Mouse (Mus musculus) kidney, adult 18-20 months (tissue): ENCODE data around the gene Iqcj.

Source experiments
- DNase-seq: peaks from one replicate; pipeline ENCODE4 v3.0.0; 2021

The Iqcj gene

DNA sequence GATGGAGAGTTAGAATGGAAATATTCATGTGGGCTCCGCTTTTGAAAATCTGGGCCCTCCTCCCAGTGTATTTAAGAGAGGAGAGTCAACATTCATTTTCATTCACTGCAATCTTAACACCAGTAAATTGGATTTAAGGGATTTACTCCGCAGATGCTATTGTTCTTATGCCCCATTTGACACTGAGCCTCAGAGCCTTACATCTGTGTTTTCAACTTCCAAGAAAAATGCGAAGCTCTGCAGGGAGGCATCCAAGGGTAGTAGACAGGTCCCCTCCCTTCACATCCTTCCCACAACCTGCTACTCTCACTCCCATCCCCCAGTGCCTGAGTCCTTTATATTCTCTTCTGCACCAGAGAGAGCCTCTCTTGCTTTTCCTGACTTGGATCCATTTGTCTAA is 68.1 kb downstream of the Iqcj start:
- no peak for DNase-seq

- DNase-seq = no peak
Measured at GRCm38 (mm10) chr3:67960727-67961126, 68.7 kb downstream of the Iqcj start.

DNA sequence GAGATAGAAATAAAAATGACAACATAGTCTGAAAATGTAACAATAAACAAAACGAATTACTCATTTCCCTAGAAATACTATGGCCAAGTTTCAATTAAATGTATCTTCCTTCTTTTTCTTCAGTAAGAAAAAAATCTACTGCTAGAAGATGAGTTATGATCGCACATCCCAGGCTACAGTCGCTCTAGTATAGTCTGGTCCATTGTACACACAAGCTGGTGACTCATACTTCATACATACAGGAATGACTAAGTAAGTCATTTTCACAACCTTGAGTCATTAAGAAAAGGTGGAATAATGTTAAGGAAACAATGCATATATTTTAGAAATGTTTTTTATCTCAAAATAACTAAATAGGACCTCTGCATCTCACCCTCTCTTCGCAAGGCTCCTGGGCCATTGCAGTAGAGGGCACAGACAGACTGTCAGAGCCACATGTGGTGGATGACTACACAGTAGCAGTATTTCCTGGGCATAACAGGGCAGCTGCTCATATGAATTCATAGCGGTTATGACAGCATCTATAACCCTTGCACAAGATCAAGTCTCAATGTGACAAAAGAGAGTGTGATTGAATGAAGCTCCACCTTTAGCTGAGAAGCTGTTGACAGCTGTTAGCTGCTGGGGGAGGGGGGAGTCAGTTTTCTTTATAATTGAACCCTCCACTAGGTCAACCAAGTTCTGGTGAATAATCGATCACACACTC is 70.1 kb downstream of the Iqcj start:
- no peak for DNase-seq

DNA sequence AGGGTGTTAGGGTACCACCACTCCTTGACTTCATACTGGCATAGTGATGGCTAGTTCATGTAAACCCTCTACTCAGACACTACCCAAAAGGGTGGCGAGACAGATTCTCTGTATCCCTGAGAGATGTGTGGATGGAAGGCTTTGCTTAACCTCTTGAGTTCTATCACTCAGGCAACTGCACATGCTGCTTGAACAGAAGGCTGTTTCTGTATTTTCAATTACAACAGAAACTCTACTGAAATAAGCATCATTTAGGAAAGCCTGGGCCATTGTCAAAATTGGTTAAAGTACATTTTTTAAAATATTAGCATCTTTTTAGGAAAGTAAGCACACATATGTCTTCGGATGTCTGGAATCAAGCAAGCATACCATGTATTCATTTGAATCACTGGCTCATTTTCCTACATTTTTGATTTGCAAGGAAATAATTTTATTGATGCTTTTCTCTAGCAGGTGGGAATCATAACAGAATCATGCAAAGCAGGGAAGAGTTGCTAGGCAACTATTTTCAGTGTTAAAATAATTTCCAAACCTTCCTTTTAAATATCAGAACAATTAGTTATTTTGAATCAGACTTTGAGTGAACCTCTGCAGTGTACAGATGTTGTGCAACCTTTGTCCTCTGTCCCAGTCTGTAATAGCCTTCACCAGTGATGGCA is 82.4 kb downstream of the Iqcj start:
- DNase-seq = no peak

DNA sequence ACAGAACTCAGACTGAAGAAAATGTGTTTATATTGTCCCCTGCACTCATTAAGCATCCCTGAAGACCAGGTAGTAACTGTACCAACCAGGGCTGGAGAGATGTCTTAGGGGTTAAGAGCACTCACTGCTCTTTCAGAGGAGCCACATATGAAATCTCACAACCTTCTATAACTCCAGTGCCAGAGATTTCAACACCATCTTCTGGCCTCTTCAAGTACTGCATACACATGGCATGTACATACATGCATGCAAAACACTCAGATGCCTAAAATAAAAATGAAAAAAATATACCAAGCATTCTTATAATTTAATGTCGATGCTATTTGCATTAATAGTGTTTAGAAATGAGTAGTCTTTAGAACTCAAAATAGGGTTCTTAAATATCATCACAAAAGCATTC is 88.0 kb downstream of the Iqcj start:
- DNase-seq = no peak

- no peak for DNase-seq
Measured at GRCm38 (mm10) chr3:67983329-67983728, 91.3 kb downstream of the Iqcj start.

GRCm38 (mm10) chr3:68002415-68002814 is 110.4 kb downstream of the Iqcj start:
- no peak for DNase-seq

DNA sequence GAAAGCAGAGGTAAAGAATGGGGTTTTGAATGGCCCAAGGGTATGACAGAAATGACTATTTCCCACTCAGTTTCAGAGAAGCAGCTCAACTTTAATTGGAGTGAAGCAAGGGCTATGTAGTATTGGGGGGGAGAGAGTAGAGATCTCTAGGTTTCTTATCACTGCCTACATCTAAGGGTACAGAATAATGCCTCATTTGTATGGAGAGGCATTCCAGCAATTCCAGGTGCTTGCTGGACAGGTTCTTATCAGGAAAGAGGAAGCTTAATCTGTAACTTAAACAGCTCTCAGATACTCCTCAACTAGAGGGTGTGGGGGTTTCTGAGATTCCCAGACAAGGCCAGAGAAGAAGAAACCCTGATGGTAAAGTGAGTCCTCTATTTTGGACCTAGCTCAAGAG is 120.3 kb downstream of the Iqcj start:
- DNase-seq = no peak

DNA sequence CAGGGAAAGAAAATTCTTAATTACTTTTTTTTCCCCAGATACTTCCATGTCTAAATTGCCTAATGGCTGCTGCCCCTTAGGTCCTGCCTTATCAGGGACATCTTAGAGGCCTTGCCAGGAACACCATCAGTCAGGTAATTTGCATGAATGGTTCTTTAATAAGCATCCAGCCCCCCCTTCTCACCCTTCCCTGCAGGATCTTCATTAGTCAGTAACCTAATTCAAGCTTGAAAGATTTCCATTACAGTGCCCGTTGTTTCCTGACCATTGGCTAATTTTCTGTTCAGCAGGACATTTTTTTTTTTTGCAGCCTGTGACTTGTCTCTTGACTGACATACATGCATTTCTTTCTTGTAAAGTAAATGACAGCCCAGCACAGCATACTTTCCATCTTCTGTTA is 123.8 kb downstream of the Iqcj start:
- DNase-seq = no peak

DNA sequence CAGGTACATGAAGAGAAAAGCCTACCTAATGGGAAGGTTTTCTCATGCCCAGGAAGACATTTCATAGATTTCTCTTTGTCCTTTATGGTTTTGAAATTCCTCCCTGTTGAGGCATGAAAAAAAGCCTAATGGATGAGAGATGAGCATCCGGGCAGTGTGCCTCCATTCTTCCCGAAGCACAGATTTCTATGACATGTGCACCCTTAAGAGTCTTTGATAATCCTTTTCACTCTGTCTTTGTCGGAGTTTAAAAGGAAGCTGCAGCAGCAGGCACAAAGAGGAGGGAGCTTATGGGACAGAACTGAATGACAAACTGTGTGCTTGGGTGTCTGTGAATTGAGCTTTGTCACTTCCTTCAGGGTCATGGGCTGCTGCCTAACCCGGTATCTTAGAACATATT is 127.4 kb downstream of the Iqcj start:
- DNase-seq = no peak

DNA sequence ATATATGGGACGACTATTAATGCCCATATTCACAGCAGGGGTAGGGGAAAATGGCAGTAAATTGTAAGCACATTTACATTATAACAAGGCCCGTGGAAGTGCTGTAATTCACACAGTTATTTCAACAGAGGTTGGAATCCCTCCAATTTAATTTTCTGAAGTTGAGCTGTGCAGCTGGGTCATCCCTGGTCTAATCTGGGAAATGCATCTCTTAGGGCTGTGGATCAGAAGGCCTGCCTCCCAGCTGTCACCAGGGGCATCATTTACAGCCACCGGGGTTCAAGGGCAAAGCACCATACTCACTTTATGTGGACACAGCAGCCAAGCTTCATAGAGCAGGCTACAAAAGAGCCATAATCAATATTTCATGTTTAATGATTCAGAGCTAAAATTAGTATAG is 144.1 kb downstream of the Iqcj start:
- no peak for DNase-seq

DNA sequence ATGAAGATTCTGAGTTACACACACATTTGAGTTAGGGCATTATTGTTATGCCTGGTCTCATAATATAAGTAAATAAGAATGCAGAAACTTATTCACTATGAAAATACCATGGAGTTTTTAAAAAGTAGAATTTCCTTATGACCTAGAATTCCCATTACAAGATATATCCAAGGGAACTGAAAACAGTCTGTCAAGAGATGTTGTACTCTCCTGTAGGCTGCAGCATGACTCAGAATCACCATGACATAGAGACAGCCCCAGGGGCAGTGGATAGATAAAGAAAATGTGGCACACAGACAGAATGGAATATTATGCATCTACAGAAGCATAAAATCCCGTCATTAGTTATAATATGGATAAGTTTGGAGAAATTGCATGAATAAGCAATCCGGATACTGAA is 150.9 kb downstream of the Iqcj start:
- DNase-seq = no peak

- peak; percentile 18 for DNase-seq
Measured at GRCm38 (mm10) chr3:68045475-68046416, 153.7 kb downstream of the Iqcj start.

- no peak for DNase-seq
Measured at GRCm38 (mm10) chr3:68053538-68053937, 161.5 kb downstream of the Iqcj start.

GRCm38 (mm10) chr3:68055071-68055470 is 163.1 kb downstream of the Iqcj start:
- DNase-seq = no peak

- DNase-seq = peak; percentile 80
Measured at GRCm38 (mm10) chr3:68056373-68057275, 164.6 kb downstream of the Iqcj start.

DNA sequence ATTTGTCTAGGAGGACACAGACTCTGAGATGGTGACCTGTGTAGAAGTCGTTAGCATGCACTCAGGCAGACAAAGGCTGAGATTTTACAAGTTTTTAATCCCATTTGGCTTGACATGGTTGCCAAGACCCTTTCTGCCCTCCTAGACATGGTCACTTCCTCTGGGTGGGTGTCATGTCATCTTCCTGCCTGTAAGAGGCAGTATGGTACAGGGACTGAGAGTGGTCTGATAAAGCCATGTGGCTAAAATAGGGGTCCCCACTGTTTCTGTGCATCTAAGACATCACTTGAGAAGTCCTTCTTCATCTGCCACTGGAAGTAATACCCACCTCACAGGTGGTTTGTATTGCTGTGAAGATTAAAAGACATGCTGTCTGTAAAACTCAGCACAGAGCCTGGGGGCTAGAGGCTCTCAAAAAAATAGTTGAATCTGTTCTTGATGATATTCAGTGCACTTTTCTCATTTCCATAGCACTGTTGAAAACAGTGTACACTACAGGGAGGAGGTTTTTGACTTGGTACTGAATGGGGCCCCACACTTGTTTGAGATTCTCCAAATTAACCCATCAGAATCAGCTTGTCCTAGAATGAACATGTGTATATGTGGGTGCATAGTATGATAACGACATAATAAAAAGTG is 167.3 kb downstream of the Iqcj start:
- DNase-seq = peak; percentile 25

GRCm38 (mm10) chr3:68064731-68065130 is 172.7 kb downstream of the Iqcj start, which contains the start of gene Schip1:
Schip1 (plus strand) TSS chr3:68064802.
- peak; percentile 43 for DNase-seq

- no peak for DNase-seq
Measured at GRCm38 (mm10) chr3:68071395-68072386, 179.7 kb downstream of the Iqcj start.

- no peak for DNase-seq
Measured at GRCm38 (mm10) chr3:68077406-68077805, 185.4 kb downstream of the Iqcj start.

- no peak for DNase-seq
Measured at GRCm38 (mm10) chr3:68085024-68085423, 193.0 kb downstream of the Iqcj start.
